Mouse (Mus musculus): ENCODE measurements around the gene Trim41. TPM values are rescaled to one million over a fixed set of nuclear protein-coding genes. Genes with fewer than 3 reads are reported as not detected.
"Not testable (repeated sequence)": the region's sequence is repeated elsewhere in the genome, so short reads cannot be mapped to it uniquely, and the experiment has no call there.

Gene Trim41
- total RNA-seq, 2 experiments from 2014 or later, result 61.7 to 67.7 TPM

- intact Hi-C loops (cut with DNase I), result no loop called here
Measured at GRCm38 (mm10) chr11:48846881-48847280, 29.7 kb upstream of the Trim41 start.

GRCm38 (mm10) chr11:48846362-48846761, 29.2 kb upstream of the Trim41 start:
- H3K4me3 ChIP-seq; DNase-seq (ENCODE audit: extremely low spot score in 1 of 2, low spot score in 2 of 2); intact Hi-C loops (cut with DNase I); H3K27ac ChIP-seq: not testable (repeated sequence)

More at GRCm38 (mm10) chr11:48846881-48847280, 29.7 kb upstream of the Trim41 start:
- DNase-seq (ENCODE audit: extremely low spot score in 1 of 2, low spot score in 2 of 2), result no peak
- no peak for TF ChIP-seq CTCF (IDR thresholded peaks at IDR 0.05)
- Histone ChIP-seq H3K27ac (no peak overlapping the region), H3K4me3 (no peak overlapping the region)

- no peak for DNase-seq (ENCODE audit: extremely low spot score in 1 of 2, low spot score in 2 of 2)
- Histone ChIP-seq H3K27ac (no peak overlapping the region), H3K4me3 (no peak overlapping the region)
- no peak for TF ChIP-seq CTCF (IDR thresholded peaks at IDR 0.05)
- intact Hi-C loops (cut with DNase I), result no loop called here
Measured at GRCm38 (mm10) chr11:48845244-48845815, 28.2 kb upstream of the Trim41 start.

GRCm38 (mm10) chr11:48844309-48844708, 27.2 kb upstream of the Trim41 start:
- TF ChIP-seq CTCF (IDR thresholded peaks at IDR 0.05), result no peak
- intact Hi-C loops (cut with DNase I), result no loop called here
- Histone ChIP-seq H3K4me3 (no peak overlapping the region), H3K27ac (no peak overlapping the region)
- DNase-seq (ENCODE audit: extremely low spot score in 1 of 2, low spot score in 2 of 2), result no peak

GRCm38 (mm10) chr11:48843202-48843601, 26.0 kb upstream of the Trim41 start:
- no peak for TF ChIP-seq CTCF (IDR thresholded peaks at IDR 0.05)
- no peak for DNase-seq (ENCODE audit: extremely low spot score in 1 of 2, low spot score in 2 of 2)
- H3K4me3 ChIP-seq, result no peak overlapping the region
- no peak overlapping the region for H3K27ac ChIP-seq
- intact Hi-C loops (cut with DNase I), result no loop called here

- no peak for DNase-seq (ENCODE audit: extremely low spot score in 1 of 2, low spot score in 2 of 2)
- TF ChIP-seq CTCF (IDR thresholded peaks at IDR 0.05), result no peak
- Histone ChIP-seq H3K27ac (no peak overlapping the region), H3K4me3 (no peak overlapping the region)
- intact Hi-C loops (cut with DNase I), result no loop called here
Measured at GRCm38 (mm10) chr11:48842378-48842792, 25.2 kb upstream of the Trim41 start.

GRCm38 (mm10) chr11:48841213-48841612, 24.1 kb upstream of the Trim41 start:
- Histone ChIP-seq H3K4me3 (no peak overlapping the region), H3K27ac (no peak overlapping the region)
- no peak for DNase-seq (ENCODE audit: extremely low spot score in 1 of 2, low spot score in 2 of 2)
- intact Hi-C loops (cut with DNase I), result no loop called here
- TF ChIP-seq CTCF (IDR thresholded peaks at IDR 0.05), result no peak

GRCm38 (mm10) chr11:48840805-48841204, 23.7 kb upstream of the Trim41 start:
- no peak for TF ChIP-seq CTCF (IDR thresholded peaks at IDR 0.05)
- Histone ChIP-seq H3K27ac (no peak overlapping the region), H3K4me3 (no peak overlapping the region)
- DNase-seq (ENCODE audit: extremely low spot score in 1 of 2, low spot score in 2 of 2), result no peak
- intact Hi-C loops (cut with DNase I), result no loop called here

GRCm38 (mm10) chr11:48838879-48839680, 21.9 kb upstream of the Trim41 start:
- no peak for TF ChIP-seq CTCF (IDR thresholded peaks at IDR 0.05)
- H3K4me3 ChIP-seq, result no peak overlapping the region
- no peak overlapping the region for H3K27ac ChIP-seq
- intact Hi-C loops (cut with DNase I), result loop anchor here (10.0 kb wide), 1 partner anchor 876 kb away; the partner anchor contains the start of gene Cnot6
- no peak for DNase-seq (ENCODE audit: extremely low spot score in 1 of 2, low spot score in 2 of 2)

GRCm38 (mm10) chr11:48838181-48838797, 21.1 kb upstream of the Trim41 start:
- no peak for DNase-seq (ENCODE audit: extremely low spot score in 1 of 2, low spot score in 2 of 2)
- TF ChIP-seq CTCF (IDR thresholded peaks at IDR 0.05), result no peak
- intact Hi-C loops (cut with DNase I), result loop anchor here (10.0 kb wide), 1 partner anchor 877 kb away; the partner anchor contains the start of gene Cnot6
- peak overlapping the region; percentile 64 for H3K4me3 ChIP-seq
- peak overlapping the region; percentile 74; the same call in 1 of the 2 replicates for H3K27ac ChIP-seq

- intact Hi-C loops (cut with DNase I), result loop anchor here (10.0 kb wide), 1 partner anchor 877 kb away; the partner anchor contains the start of gene Cnot6
- TF ChIP-seq CTCF (IDR thresholded peaks at IDR 0.05), result no peak; the same call in 1 of the 2 replicates
- DNase-seq (ENCODE audit: extremely low spot score in 1 of 2, low spot score in 2 of 2), result peak; percentile 44 to 62
Measured at GRCm38 (mm10) chr11:48837310-48838180, 20.4 kb upstream of the Trim41 start.

More at GRCm38 (mm10) chr11:48837310-48838180, 20.4 kb upstream of the Trim41 start:
- Histone ChIP-seq H3K27ac (peak overlapping the region; percentile 74), H3K4me3 (peak overlapping the region; percentile 64)

Data from left cerebral cortex, adult 2 months (tissue).